Mouse (Mus musculus) thymus, adult 2 months (tissue): ENCODE measurements around the gene Bcl9l.

Source experiments
- CTCF ChIP-seq: fragments of 200-500 bp; IDR thresholded peaks from 2 replicates; pipeline ENCODE4 v1.5.1; 2012; ENCODE audit warnings: mild to moderate bottlenecking, control low read depth, low read length, moderate library complexity, borderline replicate concordance; ENCODE audit not compliant: control insufficient read depth, poor library complexity, insufficient read depth; ENCODE audit errors: extremely low read depth
- POLR2A ChIP-seq: fragments of 200-500 bp; IDR thresholded peaks from 2 replicates; pipeline ENCODE4 v1.6.1; 2012; ENCODE audit warnings: mild to moderate bottlenecking, low read length, control low read depth, moderate library complexity; ENCODE audit not compliant: control insufficient read depth, poor library complexity, insufficient read depth; ENCODE audit errors: extremely low read depth

GRCm38 (mm10) chr9:44517368-44517767 is 34.7 kb downstream of the Bcl9l start:
- TF ChIP-seq POLR2A (no peak), CTCF (no peak)
